Mouse (Mus musculus) ES-Bruce4 (cell line): ENCODE data around the gene Sgsm2. TPM values are rescaled to one million over a fixed set of nuclear protein-coding genes. Genes with fewer than 3 reads are reported as not detected.
"Not testable (repeated sequence)": the region's sequence is repeated elsewhere in the genome, so short reads cannot be mapped to it uniquely, and the experiment has no call there.

Source experiments
- H3K27ac ChIP-seq: 2 replicates; pipeline ENCODE4 v1.5.1; 2012; ENCODE audit warnings: low read length, inconsistent platforms; ENCODE audit not compliant: insufficient read depth
- H3K27me3 ChIP-seq: 2 replicates; pipeline ENCODE4 v1.6.1; 2012; ENCODE audit warnings: mild to moderate bottlenecking, low read length, inconsistent platforms; ENCODE audit not compliant: control insufficient read depth, poor library complexity, insufficient read depth, severe bottlenecking
- H3K36me3 ChIP-seq: 2 replicates; pipeline ENCODE4 v1.6.1; 2012; ENCODE audit warnings: inconsistent platforms, mild to moderate bottlenecking, low read length, moderate library complexity; ENCODE audit not compliant: control insufficient read depth, poor library complexity, insufficient read depth, severe bottlenecking
- H3K4me1 ChIP-seq: one replicate; pipeline ENCODE4 v1.8.1; 2011; ENCODE audit warnings: low read length; ENCODE audit not compliant: control insufficient read depth, insufficient read depth
- H3K4me3 ChIP-seq: 2 replicates; pipeline ENCODE4 v1.5.1; 2011; ENCODE audit warnings: low read depth, mild to moderate bottlenecking, low read length
- H3K9ac ChIP-seq: 2 replicates; pipeline ENCODE4 v1.6.1; 2012; ENCODE audit warnings: low read depth, mild to moderate bottlenecking, inconsistent platforms; ENCODE audit not compliant: poor library complexity, severe bottlenecking
- H3K9me3 ChIP-seq: replicated peaks from 2 replicates; pipeline ENCODE4 v1.6.1; 2012; ENCODE audit warnings: mild to moderate bottlenecking, low read length, inconsistent platforms; ENCODE audit not compliant: control insufficient read depth, poor library complexity, insufficient read depth, severe bottlenecking
- CTCF ChIP-seq: IDR thresholded peaks from one replicate; pipeline ENCODE4 v1.8.1; 2011; ENCODE audit warnings: low read depth, low read length
- EP300 ChIP-seq: IDR thresholded peaks from 2 replicates; pipeline ENCODE4 v1.6.1; 2011; ENCODE audit warnings: low read depth, low read length; ENCODE audit not compliant: insufficient read depth
- POLR2A ChIP-seq: IDR thresholded peaks from one replicate; pipeline ENCODE4 v1.8.1; 2011; ENCODE audit warnings: low read length; ENCODE audit not compliant: insufficient read depth
- polyA plus RNA-seq: library from polyadenylated mRNA; stranded (reverse); fragments of >200 nt; gene quantifications from 2 replicates; pipeline ENCODE4 v1.2.4, GENCODE M21; 2011; ENCODE audit warnings: low read depth; ENCODE audit not compliant: missing spikeins, insufficient read depth, insufficient read length

Sgsm2 gene
- polyA plus RNA-seq, 1 experiment, result 17.4 TPM

DNA sequence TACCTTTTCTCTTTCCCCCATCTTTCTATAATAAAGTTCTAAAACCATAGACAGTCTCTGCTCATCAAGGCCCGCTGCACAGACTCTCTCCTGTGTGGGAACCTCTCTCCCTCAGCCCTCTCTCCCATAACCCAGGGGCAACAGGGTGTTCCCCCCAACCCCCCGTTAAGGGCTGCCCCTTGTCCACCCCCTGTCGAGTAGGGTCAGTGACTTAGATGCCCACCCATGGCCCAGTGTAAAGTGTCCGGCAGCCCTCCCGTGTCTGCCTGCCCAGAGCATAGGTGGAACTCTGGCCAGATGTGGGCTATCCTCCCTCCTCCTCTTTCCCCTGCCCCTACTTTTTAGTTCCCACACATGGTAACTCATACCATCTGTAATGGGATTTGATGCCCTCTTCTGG is 85.3 kb downstream of the Sgsm2 start:
- peaks cover 44% of the 10 kb centered on the region for H3K36me3 ChIP-seq
- no peaks in the 10 kb centered on the region for H3K27me3 ChIP-seq
- no peaks in the 10 kb centered on the region for H3K4me1 ChIP-seq
- no peak for TF ChIP-seq POLR2A
- TF ChIP-seq CTCF, result no peak
- TF ChIP-seq EP300, result no peak
- no peak overlapping the region for H3K27ac ChIP-seq
- no peaks in the 10 kb centered on the region for H3K9me3 ChIP-seq
- no peak overlapping the region for H3K9ac ChIP-seq
- no peak overlapping the region for H3K4me3 ChIP-seq

DNA sequence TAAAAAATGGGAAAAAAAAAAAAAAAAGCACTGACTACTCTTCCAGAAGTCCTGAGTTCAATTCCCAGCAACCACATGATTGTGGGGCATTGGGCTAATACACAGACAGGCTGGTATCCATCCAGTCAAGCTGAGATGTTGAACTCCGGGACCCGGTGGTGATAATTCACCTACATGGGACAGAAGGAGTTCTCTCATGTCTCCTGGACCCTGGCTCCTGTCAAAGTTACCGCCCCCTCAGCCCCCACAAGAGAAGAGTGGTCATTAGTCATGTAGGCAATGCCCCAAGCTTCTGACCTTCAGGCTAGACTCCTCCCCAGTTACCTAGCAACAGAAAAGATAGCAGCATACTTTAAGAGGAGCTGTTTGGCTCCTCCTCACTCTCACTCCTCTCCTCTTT is 85.8 kb downstream of the Sgsm2 start:
- not testable (repeated sequence) for H3K4me1 ChIP-seq, H3K9ac ChIP-seq, H3K4me3 ChIP-seq, H3K9me3 ChIP-seq, H3K27ac ChIP-seq, H3K27me3 ChIP-seq
- peaks cover 44% of the 10 kb centered on the region for H3K36me3 ChIP-seq

DNA sequence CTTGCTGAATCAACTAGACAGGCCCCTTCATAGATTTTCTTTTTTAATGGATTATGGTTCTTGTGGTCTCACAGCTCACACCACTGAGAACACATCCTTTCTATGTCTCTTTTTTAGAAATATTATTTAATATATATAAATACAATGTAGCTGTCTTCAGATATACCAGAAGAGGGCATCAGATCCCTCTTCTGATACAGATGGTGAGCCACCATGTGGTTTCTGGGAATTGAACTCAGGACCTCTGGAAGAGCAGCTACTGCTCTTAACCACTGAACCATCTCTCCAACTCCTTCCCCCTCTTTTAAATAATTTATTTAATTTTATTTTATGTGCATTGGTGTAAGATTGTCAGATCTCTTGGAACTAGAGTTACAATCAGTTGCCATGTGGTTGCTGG is 86.7 kb downstream of the Sgsm2 start:
- no peak for TF ChIP-seq POLR2A
- TF ChIP-seq EP300, result no peak
- TF ChIP-seq CTCF, result no peak
- Histone ChIP-seq H3K27me3 (no peaks in the 10 kb centered on the region), H3K27ac (no peak overlapping the region), H3K4me1 (no peaks in the 10 kb centered on the region), H3K9ac (no peak overlapping the region), H3K36me3 (peaks cover 49% of the 10 kb centered on the region), H3K4me3 (no peak overlapping the region), H3K9me3 (no peaks in the 10 kb centered on the region)

DNA sequence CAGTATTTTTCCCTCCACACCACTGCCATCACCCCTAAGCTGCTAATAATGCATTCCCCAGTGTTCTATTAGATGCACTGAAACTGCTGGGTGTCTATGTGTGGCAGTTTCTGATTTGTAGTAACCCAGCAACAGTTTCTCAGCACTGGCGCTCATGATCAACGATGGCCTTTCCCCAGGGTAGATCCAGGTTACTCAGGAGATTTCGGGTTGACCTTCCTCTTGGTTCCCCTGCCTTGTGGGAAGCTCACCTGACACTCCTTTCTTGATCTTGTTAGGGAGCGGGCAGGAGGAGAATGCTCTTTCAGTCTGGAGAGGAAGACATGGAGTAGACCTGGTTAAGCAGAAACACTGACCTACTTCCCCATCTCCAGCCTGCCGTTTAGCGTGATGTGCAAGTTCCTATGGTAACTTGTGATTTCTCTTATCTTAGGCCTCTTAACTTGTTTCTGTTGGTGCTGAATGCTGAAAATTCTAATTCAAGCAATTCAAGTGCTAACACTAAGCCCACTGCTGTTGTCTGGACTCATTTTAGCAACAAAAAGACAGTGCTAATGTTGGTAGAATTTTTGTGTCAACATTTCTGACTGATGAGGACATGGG is 88.5 kb downstream of the Sgsm2 start:
- H3K9me3 ChIP-seq, result no peaks in the 10 kb centered on the region
- H3K4me3 ChIP-seq, result no peak overlapping the region
- H3K27ac ChIP-seq, result no peak overlapping the region
- no peak for TF ChIP-seq EP300
- TF ChIP-seq CTCF, result no peak
- TF ChIP-seq POLR2A, result no peak
- no peak overlapping the region for H3K9ac ChIP-seq
- H3K4me1 ChIP-seq, result no peaks in the 10 kb centered on the region
- no peaks in the 10 kb centered on the region for H3K27me3 ChIP-seq
- peaks cover 53% of the 10 kb centered on the region for H3K36me3 ChIP-seq

DNA sequence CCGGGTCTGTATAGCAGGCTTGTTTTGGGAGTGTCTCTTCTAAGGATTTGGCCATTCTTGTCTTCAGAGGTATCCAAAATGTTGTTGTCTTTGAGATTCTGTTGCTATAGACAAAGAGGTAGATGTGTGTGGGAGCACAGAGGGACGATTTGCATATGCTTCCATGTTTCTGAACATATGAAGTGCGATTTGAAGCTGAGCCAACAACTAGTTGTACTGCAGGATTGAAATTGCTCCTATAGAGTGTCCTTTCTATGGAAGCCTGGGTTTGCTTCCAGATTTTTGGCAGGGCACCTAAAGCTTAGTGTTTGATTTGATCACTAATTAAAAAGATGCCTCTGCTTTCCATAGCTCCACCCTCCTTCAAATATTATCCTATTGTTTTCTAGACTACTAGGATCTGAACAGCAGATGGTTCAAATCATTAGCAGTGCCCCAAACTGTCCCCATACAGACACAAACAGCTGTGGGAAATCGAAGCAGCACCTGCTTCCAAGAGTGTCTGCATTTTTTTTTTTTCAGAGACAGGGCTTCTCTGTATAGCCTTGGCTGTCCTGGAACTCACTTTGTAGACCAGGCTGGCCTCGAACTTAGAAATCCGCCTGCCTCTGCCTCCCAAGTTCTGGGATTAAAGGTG is 89.5 kb downstream of the Sgsm2 start:
- TF ChIP-seq CTCF (no peak), POLR2A (no peak), EP300 (no peak)
- H3K9me3 ChIP-seq, result no peaks in the 10 kb centered on the region
- H3K4me3 ChIP-seq, result no peak overlapping the region
- no peaks in the 10 kb centered on the region for H3K27me3 ChIP-seq
- H3K36me3 ChIP-seq, result peaks cover 51% of the 10 kb centered on the region
- no peak overlapping the region for H3K27ac ChIP-seq
- no peak overlapping the region for H3K9ac ChIP-seq
- no peaks in the 10 kb centered on the region for H3K4me1 ChIP-seq

DNA sequence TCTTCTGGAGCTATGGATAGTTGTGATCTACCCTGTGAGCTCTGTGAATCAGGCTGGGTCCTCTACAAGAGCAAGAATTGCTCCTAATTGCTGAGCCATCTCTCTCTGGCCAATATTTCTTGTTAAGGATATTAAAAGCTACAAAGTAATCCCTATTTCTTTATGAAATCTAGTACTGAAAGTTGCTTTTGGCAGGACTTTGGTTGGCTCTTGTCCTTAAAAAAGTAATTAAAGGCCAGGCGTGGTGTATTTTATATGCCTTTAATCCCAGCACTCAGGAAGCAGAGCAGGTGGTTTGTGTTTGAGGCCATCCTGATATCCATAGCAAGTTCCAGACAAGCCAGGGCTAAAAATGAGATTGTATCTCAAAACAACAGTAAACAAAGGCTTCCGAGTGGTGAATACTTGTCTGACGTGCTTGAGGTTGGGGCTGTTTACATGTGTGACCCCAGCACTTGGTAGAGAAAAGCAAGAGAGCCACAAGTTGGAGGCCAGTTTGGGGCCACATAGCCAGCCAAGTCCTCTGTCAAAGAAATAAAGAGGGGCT is 92.7 kb downstream of the Sgsm2 start:
- H3K27ac ChIP-seq, result no peak overlapping the region
- no peak overlapping the region for H3K4me3 ChIP-seq
- no peaks in the 10 kb centered on the region for H3K27me3 ChIP-seq
- no peaks in the 10 kb centered on the region for H3K4me1 ChIP-seq
- H3K9me3 ChIP-seq, result no peaks in the 10 kb centered on the region
- TF ChIP-seq POLR2A (no peak), EP300 (no peak)
- peaks cover 57% of the 10 kb centered on the region for H3K36me3 ChIP-seq
- H3K9ac ChIP-seq, result no peak overlapping the region
